Mouse (Mus musculus): ENCODE measurements around the gene Abhd17c. TPM values are rescaled to one million over a fixed set of nuclear protein-coding genes. Genes with fewer than 3 reads are reported as not detected.
"Not testable (repeated sequence)": the region's sequence is repeated elsewhere in the genome, so short reads cannot be mapped to it uniquely, and the experiment has no call there.

Gene Abhd17c
- polyA plus RNA-seq, 1 experiment from 2014 or later = 53.0 TPM

DNA sequence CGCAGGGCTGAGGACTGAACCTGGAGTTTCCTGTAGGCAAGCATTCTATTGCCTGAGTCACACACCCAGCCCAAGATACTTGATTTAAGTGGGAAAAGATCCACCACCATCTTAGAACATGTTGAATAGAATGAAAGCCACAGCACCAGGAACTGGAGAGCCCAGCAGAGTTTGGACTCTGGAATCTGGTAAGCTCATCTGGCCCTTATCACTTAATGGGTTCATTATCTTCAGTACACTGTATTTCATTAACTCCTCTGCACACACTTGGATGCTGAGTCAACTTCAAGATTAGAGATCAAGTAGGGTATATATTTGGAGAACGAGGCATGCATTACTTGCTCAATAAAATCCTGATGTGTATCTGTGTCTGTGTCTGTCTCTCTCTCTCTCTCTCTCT is 27.1 kb upstream of the Abhd17c start:
- not testable (repeated sequence) for ATAC-seq (replicated peaks; ENCODE audit: insufficient number of reproducible peaks, low FRiP score, low TSS enrichment, low read depth); H3K4me3 ChIP-seq (ENCODE audit: low read depth, low read length); DNase-seq (ENCODE audit: low spot score); H3K4me2 ChIP-seq (ENCODE audit: low read depth, low read length); H3K36me3 ChIP-seq (replicated peaks; ENCODE audit: control insufficient read depth, insufficient read depth, low read depth, low read length); H3K9ac ChIP-seq (replicated peaks; ENCODE audit: low read length); H3K9me3 ChIP-seq (replicated peaks; ENCODE audit: control insufficient read depth, low read length); H3K27me3 ChIP-seq (ENCODE audit: control insufficient read depth, insufficient read depth, low read length); H3K4me1 ChIP-seq (ENCODE audit: control insufficient read depth, insufficient read depth, low read length); H3K27ac ChIP-seq (replicated peaks; ENCODE audit: low read depth, low read length)
- WGBS = 91% methylated on average over 2 of the region's 2 CpGs

GRCm38 (mm10) chr7:84174655-84175448 is 23.2 kb upstream of the Abhd17c start:
- H3K9ac ChIP-seq (replicated peaks; ENCODE audit: low read length) = no peak overlapping the region
- H3K4me3 ChIP-seq (ENCODE audit: low read depth, low read length) = no peak overlapping the region
- no peaks in the 10 kb centered on the region for H3K9me3 ChIP-seq (replicated peaks; ENCODE audit: control insufficient read depth, low read length)
- ATAC-seq (replicated peaks; ENCODE audit: insufficient number of reproducible peaks, low FRiP score, low TSS enrichment, low read depth) (no peak), DNase-seq (ENCODE audit: low spot score) (no peak)
- no peaks in the 10 kb centered on the region for H3K27me3 ChIP-seq (ENCODE audit: control insufficient read depth, insufficient read depth, low read length)
- no peak overlapping the region for H3K27ac ChIP-seq (replicated peaks; ENCODE audit: low read depth, low read length)
- no peaks in the 10 kb centered on the region for H3K4me1 ChIP-seq (ENCODE audit: control insufficient read depth, insufficient read depth, low read length)
- H3K36me3 ChIP-seq (replicated peaks; ENCODE audit: control insufficient read depth, insufficient read depth, low read depth, low read length) = no peaks in the 10 kb centered on the region
- 82% methylated on average over 11 of the region's 11 CpGs for WGBS
- H3K4me2 ChIP-seq (ENCODE audit: low read depth, low read length) = no peak overlapping the region

- DNase-seq (ENCODE audit: low spot score) (no peak), ATAC-seq (replicated peaks; ENCODE audit: insufficient number of reproducible peaks, low FRiP score, low TSS enrichment, low read depth) (no peak)
- WGBS = 87% methylated on average over 4 of the region's 4 CpGs
- no peaks in the 10 kb centered on the region for H3K36me3 ChIP-seq (replicated peaks; ENCODE audit: control insufficient read depth, insufficient read depth, low read depth, low read length)
- H3K27ac ChIP-seq (replicated peaks; ENCODE audit: low read depth, low read length) = no peak overlapping the region
- no peaks in the 10 kb centered on the region for H3K4me1 ChIP-seq (ENCODE audit: control insufficient read depth, insufficient read depth, low read length)
- H3K27me3 ChIP-seq (ENCODE audit: control insufficient read depth, insufficient read depth, low read length) = no peaks in the 10 kb centered on the region
- H3K9ac ChIP-seq (replicated peaks; ENCODE audit: low read length) = no peak overlapping the region
- no peaks in the 10 kb centered on the region for H3K9me3 ChIP-seq (replicated peaks; ENCODE audit: control insufficient read depth, low read length)
- no peak overlapping the region for H3K4me2 ChIP-seq (ENCODE audit: low read depth, low read length)
- no peak overlapping the region for H3K4me3 ChIP-seq (ENCODE audit: low read depth, low read length)
These were observed 21.7 kb upstream of the Abhd17c start for GRCm38 (mm10) chr7:84173394-84173793.

DNA sequence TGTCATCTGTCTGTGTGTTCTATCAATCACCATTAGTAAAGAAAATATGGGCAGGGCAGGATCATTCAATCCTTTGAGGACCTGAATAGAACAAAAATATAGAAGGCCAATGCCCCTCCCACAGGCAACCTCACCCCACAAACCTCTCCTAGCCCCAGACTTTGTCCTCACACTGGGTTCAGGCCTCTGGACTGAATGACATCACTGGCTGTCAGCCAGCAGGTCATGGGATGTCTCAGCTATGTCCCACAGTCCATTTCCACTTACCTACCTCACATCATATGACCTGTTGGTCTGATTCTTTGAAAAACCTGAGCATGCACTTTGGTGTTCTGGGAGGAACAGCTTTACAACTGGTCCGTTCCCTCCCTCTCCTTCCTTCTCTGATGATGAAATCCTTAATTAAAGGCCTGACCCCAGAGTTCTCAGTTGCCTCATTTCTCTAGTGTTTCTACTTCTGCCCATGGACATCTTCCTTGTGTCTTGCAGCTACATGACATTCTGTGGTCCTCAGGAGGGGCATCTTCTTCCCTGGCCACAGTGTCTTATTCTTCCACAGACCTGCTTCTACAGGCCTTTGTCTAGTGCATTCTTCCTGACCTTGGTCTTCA is 19.6 kb upstream of the Abhd17c start:
- Histone ChIP-seq H3K4me3 (ENCODE audit: low read depth, low read length) (no peak overlapping the region), H3K27ac (replicated peaks; ENCODE audit: low read depth, low read length) (no peak overlapping the region), H3K4me1 (ENCODE audit: control insufficient read depth, insufficient read depth, low read length) (no peaks in the 10 kb centered on the region), H3K9me3 (replicated peaks; ENCODE audit: control insufficient read depth, low read length) (no peaks in the 10 kb centered on the region), H3K27me3 (ENCODE audit: control insufficient read depth, insufficient read depth, low read length) (no peaks in the 10 kb centered on the region), H3K36me3 (replicated peaks; ENCODE audit: control insufficient read depth, insufficient read depth, low read depth, low read length) (no peaks in the 10 kb centered on the region), H3K9ac (replicated peaks; ENCODE audit: low read length) (no peak overlapping the region), H3K4me2 (ENCODE audit: low read depth, low read length) (no peak overlapping the region)
- no peak for ATAC-seq (replicated peaks; ENCODE audit: insufficient number of reproducible peaks, low FRiP score, low TSS enrichment, low read depth)
- 70% methylated on average over 1 of the region's 1 CpGs for WGBS
- DNase-seq (ENCODE audit: low spot score) = no peak

- Histone ChIP-seq H3K9ac (replicated peaks; ENCODE audit: low read length) (no peak overlapping the region), H3K4me2 (ENCODE audit: low read depth, low read length) (no peak overlapping the region), H3K27ac (replicated peaks; ENCODE audit: low read depth, low read length) (no peak overlapping the region), H3K4me1 (ENCODE audit: control insufficient read depth, insufficient read depth, low read length) (no peaks in the 10 kb centered on the region), H3K9me3 (replicated peaks; ENCODE audit: control insufficient read depth, low read length) (no peaks in the 10 kb centered on the region), H3K4me3 (ENCODE audit: low read depth, low read length) (no peak overlapping the region), H3K27me3 (ENCODE audit: control insufficient read depth, insufficient read depth, low read length) (no peaks in the 10 kb centered on the region), H3K36me3 (replicated peaks; ENCODE audit: control insufficient read depth, insufficient read depth, low read depth, low read length) (no peaks in the 10 kb centered on the region)
- ATAC-seq (replicated peaks; ENCODE audit: insufficient number of reproducible peaks, low FRiP score, low TSS enrichment, low read depth) = no peak
- no peak for DNase-seq (ENCODE audit: low spot score)
- WGBS = 96% methylated on average over 2 of the region's 2 CpGs
These were observed 16.7 kb upstream of the Abhd17c start for GRCm38 (mm10) chr7:84168355-84168754.

- H3K9ac ChIP-seq (replicated peaks; ENCODE audit: low read length) = no peak overlapping the region
- H3K27ac ChIP-seq (replicated peaks; ENCODE audit: low read depth, low read length) = no peak overlapping the region
- 86% methylated on average over 4 of the region's 4 CpGs for WGBS
- ATAC-seq (replicated peaks; ENCODE audit: insufficient number of reproducible peaks, low FRiP score, low TSS enrichment, low read depth) = no peak
- no peak overlapping the region for H3K4me2 ChIP-seq (ENCODE audit: low read depth, low read length)
- H3K36me3 ChIP-seq (replicated peaks; ENCODE audit: control insufficient read depth, insufficient read depth, low read depth, low read length) = no peaks in the 10 kb centered on the region
- no peak for DNase-seq (ENCODE audit: low spot score)
- no peak overlapping the region for H3K4me3 ChIP-seq (ENCODE audit: low read depth, low read length)
- no peaks in the 10 kb centered on the region for H3K4me1 ChIP-seq (ENCODE audit: control insufficient read depth, insufficient read depth, low read length)
- H3K9me3 ChIP-seq (replicated peaks; ENCODE audit: control insufficient read depth, low read length) = no peaks in the 10 kb centered on the region
- H3K27me3 ChIP-seq (ENCODE audit: control insufficient read depth, insufficient read depth, low read length) = no peaks in the 10 kb centered on the region
These were observed 15.2 kb upstream of the Abhd17c start for GRCm38 (mm10) chr7:84166721-84167419.

GRCm38 (mm10) chr7:84166007-84166406 is 14.3 kb upstream of the Abhd17c start:
- no peaks in the 10 kb centered on the region for H3K36me3 ChIP-seq (replicated peaks; ENCODE audit: control insufficient read depth, insufficient read depth, low read depth, low read length)
- H3K27me3 ChIP-seq (ENCODE audit: control insufficient read depth, insufficient read depth, low read length) = no peaks in the 10 kb centered on the region
- WGBS = 92% methylated on average over 1 of the region's 1 CpGs
- H3K27ac ChIP-seq (replicated peaks; ENCODE audit: low read depth, low read length) = no peak overlapping the region
- H3K4me2 ChIP-seq (ENCODE audit: low read depth, low read length) = no peak overlapping the region
- H3K9me3 ChIP-seq (replicated peaks; ENCODE audit: control insufficient read depth, low read length) = no peaks in the 10 kb centered on the region
- DNase-seq (ENCODE audit: low spot score) = no peak
- H3K4me1 ChIP-seq (ENCODE audit: control insufficient read depth, insufficient read depth, low read length) = no peaks in the 10 kb centered on the region
- no peak overlapping the region for H3K4me3 ChIP-seq (ENCODE audit: low read depth, low read length)
- H3K9ac ChIP-seq (replicated peaks; ENCODE audit: low read length) = no peak overlapping the region
- ATAC-seq (replicated peaks; ENCODE audit: insufficient number of reproducible peaks, low FRiP score, low TSS enrichment, low read depth) = no peak

- ATAC-seq (replicated peaks; ENCODE audit: insufficient number of reproducible peaks, low FRiP score, low TSS enrichment, low read depth) (no peak), DNase-seq (ENCODE audit: low spot score) (no peak)
- no peak overlapping the region for H3K4me3 ChIP-seq (ENCODE audit: low read depth, low read length)
- no peaks in the 10 kb centered on the region for H3K36me3 ChIP-seq (replicated peaks; ENCODE audit: control insufficient read depth, insufficient read depth, low read depth, low read length)
- H3K27ac ChIP-seq (replicated peaks; ENCODE audit: low read depth, low read length) = no peak overlapping the region
- H3K4me1 ChIP-seq (ENCODE audit: control insufficient read depth, insufficient read depth, low read length) = no peaks in the 10 kb centered on the region
- no peak overlapping the region for H3K4me2 ChIP-seq (ENCODE audit: low read depth, low read length)
- no peaks in the 10 kb centered on the region for H3K9me3 ChIP-seq (replicated peaks; ENCODE audit: control insufficient read depth, low read length)
- H3K27me3 ChIP-seq (ENCODE audit: control insufficient read depth, insufficient read depth, low read length) = no peaks in the 10 kb centered on the region
- no peak overlapping the region for H3K9ac ChIP-seq (replicated peaks; ENCODE audit: low read length)
- WGBS = 67% methylated on average over 3 of the region's 3 CpGs
These were observed 13.6 kb upstream of the Abhd17c start for GRCm38 (mm10) chr7:84165288-84165687.
